Mouse (Mus musculus): ENCODE data around the gene Wdr54.

Gene Wdr54

DNA sequence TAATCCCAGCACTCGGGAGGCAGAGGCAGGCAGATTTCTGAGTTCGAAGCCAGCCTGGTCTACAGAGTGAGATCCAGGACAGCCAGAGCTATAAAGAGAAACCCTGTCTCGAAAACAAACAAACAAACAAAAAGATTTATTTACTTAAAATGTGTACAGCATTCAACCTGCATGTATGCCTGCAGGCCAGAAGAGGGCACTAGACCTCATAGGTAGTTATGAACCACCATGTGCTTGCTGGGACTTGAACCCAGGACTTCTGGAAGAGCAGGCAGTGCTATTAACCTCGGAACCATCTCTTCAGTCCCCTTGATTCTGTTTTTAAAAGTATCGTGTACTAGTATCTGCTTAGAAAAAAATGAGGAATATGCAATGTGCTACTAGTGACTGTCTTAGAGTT, 28.8 kb downstream of the Wdr54 start:
- DNase-seq (ENCODE audit: low spot score) = no peak

GRCm38 (mm10) chr6:83125331-83125730, 30.9 kb downstream of the Wdr54 start, which contains the start of gene Ino80b:
TSS of gene Ino80b (minus strand) at chr6:83125431.
- DNase-seq (ENCODE audit: low spot score) = no peak

- DNase-seq (ENCODE audit: low spot score) = peak; percentile 57
Measured at GRCm38 (mm10) chr6:83124851-83125312, 31.3 kb downstream of the Wdr54 start.

DNA sequence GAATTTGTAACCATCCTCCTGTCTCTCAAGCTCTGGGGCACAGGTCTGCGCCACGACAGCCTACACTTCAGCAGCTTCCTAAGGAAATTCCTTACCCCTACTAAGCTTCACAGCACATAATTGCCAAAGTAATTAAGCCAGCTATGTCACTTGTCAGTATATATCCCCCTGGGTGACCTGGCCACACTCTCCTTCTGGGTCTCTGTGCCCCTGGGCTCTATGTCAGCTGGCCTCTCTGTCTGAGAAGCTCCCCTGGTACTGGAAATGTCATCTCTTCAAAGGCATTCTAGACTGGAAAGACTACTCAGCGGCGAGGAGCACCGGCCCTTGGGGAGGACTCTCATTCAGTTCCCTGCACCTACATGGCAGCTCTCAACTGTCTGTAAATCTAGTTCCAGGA, 33.2 kb downstream of the Wdr54 start:
- no peak for DNase-seq (ENCODE audit: low spot score)

DNA sequence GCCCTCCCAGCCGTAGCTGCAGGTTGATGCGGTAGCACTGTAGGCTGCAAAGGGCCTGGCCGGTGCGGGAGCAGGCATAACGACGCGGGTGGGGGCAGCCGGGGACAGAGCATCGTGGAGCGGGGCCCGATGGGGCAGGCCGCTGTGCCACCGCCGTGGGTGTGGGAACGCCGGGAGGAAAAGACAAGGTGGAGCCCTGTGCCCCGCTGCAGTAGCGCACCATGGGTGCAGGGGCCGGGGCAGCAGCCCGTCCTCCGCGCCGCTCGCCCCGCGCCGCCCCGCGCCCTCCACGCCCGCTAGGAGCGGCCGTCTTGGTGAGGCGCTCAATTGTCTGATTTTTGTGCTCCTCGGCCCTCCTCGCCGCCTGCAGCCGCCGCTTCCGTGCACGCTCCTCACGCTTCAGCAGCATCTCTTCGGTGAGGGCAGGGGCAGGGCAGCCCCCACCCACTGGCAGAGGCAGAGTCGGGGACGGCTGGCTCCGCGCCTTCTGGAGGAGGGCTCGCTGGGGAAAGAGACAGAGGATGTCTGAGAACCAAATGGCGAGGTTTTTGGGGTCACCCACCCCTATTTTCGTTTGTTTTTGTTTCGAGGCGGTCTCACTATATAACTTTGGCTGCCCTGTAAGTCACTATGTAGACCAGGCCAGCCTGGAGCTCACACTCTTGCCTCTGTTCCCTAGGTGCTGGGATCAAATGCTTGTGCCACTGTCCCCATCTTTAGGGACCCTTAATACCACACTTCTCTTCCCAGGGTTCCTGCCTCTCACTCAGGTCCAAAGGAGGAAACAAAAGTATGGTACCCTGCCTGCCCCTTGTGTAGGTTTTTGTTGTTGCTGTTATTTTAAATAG, 34.1 kb downstream of the Wdr54 start:
- no peak for DNase-seq (ENCODE audit: low spot score)

- DNase-seq (ENCODE audit: low spot score) = peak; percentile 74
Measured at GRCm38 (mm10) chr6:83120930-83121862, 35.0 kb downstream of the Wdr54 start, which contains the start of gene Wbp1. TSS of gene Wbp1 (minus strand) at chr6:83121559.

- no peak for DNase-seq (ENCODE audit: low spot score)
Measured at GRCm38 (mm10) chr6:83119734-83120051, 36.5 kb downstream of the Wdr54 start.

DNA sequence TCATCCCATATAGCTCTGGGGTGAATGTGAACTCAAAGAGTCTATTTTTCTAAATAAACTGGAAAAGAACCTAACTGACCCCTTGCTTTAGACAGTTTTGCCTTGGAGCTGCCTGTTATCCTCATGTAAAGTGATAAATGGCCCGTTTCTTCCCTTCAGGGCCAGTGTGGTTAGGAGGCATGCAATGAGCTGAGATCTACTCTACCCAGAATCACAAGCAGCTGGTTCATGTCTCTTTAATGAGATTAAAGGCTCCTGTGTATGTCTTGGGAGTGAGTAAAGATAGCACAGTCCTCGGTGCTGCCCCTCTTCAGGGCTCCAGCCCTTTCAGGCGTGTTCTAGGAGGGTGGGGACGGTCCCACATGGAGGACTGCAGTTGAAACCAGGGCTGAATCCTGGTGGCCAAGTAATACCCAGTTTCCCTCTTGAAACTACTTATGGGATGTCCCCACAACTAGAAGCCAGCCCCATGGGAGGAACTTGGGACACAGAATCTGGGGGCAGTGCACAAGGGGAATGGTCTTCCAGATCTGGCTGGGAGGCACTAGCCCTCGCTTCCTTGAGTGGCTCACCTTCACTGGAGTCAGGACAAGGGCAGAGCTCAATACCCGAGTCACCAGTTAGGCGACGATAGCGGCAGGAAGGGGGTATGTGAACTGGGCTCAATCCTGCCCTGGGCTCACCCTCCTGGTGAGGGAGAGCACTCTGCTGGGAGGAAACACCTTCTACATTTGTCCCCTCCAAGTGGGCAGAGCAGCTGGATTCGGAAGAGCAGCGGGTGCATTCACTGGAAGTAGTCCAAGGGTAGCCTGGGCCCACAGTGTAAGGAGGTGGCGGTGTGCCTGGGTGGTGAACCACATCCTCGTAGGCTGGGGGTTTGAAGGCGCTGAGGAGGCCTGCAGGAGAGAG, 37.1 kb downstream of the Wdr54 start:
- DNase-seq (ENCODE audit: low spot score) = no peak

DNA sequence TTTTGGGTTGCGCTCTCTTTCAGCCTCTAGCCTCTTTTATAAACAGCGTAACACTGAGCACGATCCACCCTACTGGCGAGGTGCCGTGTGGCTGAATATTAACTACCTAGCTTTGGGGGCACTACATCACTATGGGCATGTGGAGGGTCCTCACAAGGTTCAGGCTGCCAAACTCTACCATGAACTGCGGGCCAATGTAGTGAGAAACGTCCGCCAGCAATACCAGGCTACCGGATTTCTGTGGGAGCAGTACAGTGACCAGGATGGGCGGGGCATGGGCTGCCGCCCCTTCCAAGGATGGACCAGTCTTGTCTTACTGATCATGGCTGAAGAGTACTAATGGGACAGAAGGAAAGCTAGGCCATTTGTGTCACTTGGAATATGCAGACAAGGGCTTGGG, 37.8 kb downstream of the Wdr54 start:
- no peak for DNase-seq (ENCODE audit: low spot score)

GRCm38 (mm10) chr6:83117616-83118015, 38.6 kb downstream of the Wdr54 start:
- no peak for DNase-seq (ENCODE audit: low spot score)

DNA sequence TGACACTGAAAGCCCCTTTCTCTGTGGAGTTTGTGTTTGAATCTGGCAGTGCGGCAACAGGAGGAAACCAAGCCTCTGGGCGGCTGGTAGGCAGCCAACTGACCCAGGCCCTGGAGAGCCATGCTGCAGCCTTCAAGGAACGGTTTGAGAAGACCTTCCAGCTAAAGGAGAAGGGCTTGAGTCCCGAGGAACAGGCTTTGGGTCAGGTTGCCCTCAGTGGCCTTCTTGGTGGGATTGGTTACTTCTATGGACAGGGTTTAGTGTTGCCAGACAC, 39.1 kb downstream of the Wdr54 start:
- DNase-seq (ENCODE audit: low spot score) = no peak

- no peak for DNase-seq (ENCODE audit: low spot score)
Measured at GRCm38 (mm10) chr6:83116373-83117164, 39.6 kb downstream of the Wdr54 start.

DNA sequence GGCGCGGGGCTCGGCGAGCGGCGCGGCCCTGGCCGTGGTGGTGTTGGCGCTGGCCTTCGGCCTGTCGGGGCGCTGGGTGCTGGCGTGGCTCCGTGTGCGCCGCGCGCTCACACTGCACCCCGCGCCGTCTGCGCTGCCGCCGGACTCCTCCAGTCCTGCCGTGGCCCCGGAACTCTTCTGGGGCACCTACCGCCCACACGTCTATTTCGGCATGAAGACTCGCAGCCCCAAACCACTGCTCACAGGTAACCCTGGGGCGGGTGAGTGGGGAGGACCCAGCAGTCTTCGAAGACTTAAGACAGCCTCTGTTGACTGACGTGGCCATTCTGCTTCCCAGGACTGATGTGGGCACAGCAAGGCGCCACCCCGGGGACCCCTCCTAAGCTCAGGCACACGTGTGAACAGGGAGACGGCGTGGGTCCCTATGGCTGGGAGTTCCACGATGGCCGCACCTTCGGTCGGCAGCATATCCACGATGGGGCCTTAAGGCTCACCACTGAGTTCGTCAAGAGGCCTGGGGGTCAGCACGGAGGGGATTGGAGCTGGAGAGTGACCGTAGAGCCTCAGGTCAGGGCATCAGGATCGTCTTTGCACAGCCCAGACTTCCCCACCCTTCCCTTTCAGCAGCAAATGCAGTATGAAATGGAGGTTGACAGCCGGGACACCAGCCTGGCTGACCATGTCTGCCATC, 40.4 kb downstream of the Wdr54 start:
- no peak for DNase-seq (ENCODE audit: low spot score)

- peak; percentile 80 for DNase-seq (ENCODE audit: low spot score)
Measured at GRCm38 (mm10) chr6:83115011-83115671, 41.1 kb downstream of the Wdr54 start, which contains the start of gene Mogs. TSS of gene Mogs (plus strand) at chr6:83115496.

DNA sequence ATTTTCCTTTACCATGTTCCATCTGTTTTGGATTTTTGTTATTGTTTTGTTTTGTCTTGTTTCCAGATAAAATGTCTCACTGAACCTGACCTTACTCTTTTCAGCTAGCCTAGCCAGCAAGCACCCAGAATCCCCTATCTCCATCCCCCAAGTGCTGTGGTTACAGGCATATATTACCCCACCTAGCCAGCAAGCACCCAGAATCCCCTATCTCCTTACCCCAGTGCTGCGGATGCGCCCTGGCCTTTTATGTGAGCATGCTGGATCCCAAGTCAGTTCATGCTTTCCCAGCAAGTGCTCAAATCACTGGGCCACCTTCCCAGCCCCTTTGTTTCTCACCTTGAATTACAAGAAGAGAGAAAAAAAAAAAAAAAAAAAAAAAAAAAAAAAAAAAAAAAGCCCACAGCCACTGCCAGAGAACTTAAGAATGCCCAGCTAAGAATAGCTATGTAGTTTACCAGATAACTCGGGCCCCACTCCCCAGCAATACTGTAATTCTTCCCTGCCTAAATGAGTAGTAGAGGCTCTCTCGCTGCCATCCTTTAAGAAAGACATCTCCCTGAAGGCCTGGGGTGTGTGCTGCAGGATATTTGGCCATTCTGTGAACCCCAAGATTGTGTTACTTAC, 44.6 kb downstream of the Wdr54 start:
- DNase-seq (ENCODE audit: low spot score) = no peak

GRCm38 (mm10) chr6:83108762-83109668, 47.2 kb downstream of the Wdr54 start, which contains the start of gene Mrpl53:
TSS of gene Mrpl53 (plus strand) at chr6:83109040.
- peak; percentile 51 for DNase-seq (ENCODE audit: low spot score)

GRCm38 (mm10) chr6:83107566-83108400, 48.4 kb downstream of the Wdr54 start:
- DNase-seq (ENCODE audit: low spot score) = no peak
